Mouse (Mus musculus) embryo, embryonic 10.5 days (tissue): ENCODE measurements around the gene Snip1.
A peak's percentile ranks its signal among the peaks of the same experiment; 100 is the strongest.

Experiments
- DNase-seq: peaks from one replicate; pipeline ENCODE4 v3.0.0-alpha.2; 2015; ENCODE audit warnings: low spot score

The Snip1 gene

DNA sequence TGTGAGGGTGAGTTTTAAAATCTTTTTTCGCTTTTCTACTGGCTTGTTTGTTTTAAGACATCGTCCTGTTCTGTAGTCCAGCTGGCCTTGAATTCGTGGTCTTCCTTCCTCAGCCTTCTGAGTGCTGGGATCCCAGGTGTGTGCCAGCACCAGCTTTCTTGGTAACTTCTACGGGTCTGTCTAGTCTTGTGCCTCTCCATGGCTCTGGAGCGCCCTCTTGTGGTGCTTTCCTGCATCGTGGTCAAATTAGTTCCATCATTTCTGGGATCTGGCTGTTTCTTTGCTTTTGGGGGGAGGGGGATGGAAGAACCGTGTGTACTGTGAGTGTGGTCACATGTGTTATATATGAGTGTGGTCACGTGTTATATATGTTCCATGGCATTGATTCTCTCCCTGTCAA lies 33.0 kb downstream of the Snip1 start:
- peak; percentile 91 for DNase-seq

- no peak for DNase-seq
Measured at GRCm38 (mm10) chr4:125101334-125101733, 34.9 kb downstream of the Snip1 start.

GRCm38 (mm10) chr4:125105354-125105753 lies 38.9 kb downstream of the Snip1 start:
- DNase-seq: no peak

DNA sequence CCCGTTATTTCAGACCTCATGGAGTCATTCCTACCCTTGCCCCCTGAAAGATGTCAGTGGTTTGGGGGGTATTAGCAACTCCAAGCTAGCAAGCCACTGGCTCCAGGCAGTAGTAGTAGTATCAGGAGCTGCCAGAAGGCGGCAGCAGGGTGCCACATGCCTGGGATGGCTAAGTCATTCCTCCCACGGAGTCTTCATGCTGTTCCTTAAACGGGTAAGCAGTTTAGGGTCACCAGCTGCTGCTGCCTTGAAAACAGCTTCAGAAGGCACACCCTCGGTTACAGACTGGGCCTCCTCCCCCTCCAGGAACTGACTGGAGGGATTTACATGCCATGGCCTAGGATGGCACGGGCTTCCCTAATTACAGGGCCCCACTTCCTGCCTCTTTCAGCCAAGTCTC lies 48.2 kb downstream of the Snip1 start:
- peak; percentile 86 for DNase-seq

DNA sequence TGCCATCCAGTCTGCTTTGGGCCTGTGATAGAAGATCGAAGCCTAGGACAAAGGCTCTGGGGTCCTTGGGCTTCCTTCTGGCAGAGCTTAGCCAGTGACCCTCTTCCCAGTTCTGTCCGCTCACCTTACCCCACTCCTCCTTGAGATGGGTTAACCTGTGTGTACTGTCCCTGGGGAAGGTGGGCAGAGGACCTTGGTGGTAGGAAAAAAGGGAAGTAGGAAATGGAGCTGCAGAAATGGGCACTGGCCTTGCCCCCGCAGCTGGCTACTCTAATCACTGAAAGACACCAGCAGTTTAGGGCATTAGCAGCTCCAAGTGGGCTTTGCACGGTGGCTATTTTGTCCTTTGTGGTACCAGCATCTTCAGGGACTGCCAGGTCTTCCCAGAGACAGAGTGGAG lies 48.6 kb downstream of the Snip1 start:
- no peak for DNase-seq

DNA sequence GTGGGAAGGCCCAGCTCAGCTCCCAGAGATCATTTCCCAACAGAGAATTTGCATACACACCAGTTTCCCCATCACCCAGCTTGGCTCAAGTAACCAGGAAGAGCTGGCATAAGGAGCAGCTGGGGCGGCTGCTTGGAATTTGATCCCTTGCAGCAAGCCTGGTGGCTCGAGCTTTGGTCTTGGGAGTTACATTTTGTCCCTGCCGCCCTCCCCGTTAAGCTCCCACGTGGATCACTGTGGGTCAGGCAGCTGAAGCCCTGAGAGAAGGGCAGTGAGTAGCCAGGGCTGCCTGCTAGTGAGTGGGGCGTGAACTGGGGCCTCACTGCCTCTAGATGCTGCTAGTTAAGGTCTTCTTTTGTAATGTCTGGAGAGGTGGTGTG lies 49.2 kb downstream of the Snip1 start:
- no peak for DNase-seq

DNA sequence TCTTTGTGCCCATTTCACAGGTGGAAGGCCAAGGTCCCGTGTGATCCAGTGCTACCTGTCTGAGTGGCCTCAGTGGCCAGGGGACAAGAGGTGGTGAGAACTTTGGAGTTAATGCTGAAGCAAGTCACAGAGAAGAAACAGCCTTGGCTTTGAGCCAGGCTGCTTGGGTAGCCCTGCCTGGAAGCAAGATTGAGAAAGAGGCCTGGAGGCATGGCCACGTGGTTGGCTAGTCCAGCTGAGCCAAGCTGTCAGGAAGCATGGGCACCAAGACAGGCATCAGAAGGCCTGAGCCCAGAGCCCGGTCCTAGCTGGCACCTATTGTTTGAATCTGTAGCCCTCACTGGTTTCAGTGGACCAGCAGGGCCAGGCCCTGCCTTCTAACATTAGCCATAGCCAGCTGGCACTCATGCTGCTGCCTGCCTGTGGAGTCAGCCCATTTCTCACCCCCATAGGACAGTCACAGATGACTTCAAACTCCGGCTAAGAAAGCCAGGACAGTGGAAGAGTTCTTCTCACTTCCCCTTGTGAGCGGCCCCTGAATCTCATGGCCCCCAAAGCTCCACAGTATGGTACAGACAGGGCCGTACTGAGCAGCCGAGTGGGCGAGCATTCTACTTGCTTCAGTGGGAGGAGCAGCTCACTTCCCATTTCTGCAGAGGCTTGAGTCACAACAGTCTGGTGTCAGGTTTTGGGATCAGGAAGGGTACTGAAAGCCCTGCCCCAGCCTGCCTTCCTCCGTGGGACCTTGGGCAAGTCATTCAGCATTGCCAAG lies 49.8 kb downstream of the Snip1 start:
- DNase-seq: no peak

GRCm38 (mm10) chr4:125116929-125117328 lies 50.5 kb downstream of the Snip1 start:
- DNase-seq: no peak

DNA sequence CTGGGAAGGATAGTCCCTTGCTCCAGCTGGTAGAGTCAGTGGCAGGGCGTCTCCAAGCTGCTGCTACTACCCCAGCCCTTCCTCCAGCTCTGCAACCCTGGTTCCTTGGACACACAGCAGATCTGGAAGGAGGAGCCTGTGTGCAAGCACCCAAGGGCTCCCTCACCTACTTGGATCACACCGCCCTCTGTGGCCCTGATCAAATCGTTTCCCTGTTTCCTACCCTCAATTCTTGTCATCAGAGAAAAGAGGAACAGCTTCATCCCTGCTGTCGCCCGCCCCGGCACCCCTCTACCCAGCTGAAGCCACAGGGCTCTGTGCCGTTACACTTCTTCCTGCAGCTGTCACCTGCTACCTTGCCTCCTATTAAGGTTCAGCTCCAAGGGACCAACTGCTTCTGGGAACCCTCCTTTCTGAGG lies 51.4 kb downstream of the Snip1 start:
- DNase-seq: no peak

DNA sequence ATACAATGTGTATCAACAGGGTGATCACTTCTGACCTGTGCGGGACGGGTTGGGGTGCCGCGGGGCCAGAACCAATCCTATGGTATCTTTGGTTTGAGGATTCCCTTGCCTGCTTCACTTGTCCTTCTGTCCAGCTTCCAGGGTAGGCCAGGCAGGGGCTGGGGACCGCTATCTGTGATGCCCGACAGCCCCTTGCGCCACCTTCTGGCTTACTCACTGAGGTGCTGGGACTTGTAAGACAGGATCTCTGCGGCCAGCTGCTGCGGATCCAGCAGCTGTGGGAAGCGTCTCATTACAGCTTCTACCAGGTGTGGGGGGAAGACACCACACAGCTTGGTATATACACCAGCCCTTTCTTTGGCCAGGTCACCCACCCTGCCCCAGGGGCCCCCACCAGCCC lies 52.6 kb downstream of the Snip1 start:
- peak; percentile 72 for DNase-seq

- DNase-seq: no peak
Measured at GRCm38 (mm10) chr4:125119721-125120120, 53.2 kb downstream of the Snip1 start.

DNA sequence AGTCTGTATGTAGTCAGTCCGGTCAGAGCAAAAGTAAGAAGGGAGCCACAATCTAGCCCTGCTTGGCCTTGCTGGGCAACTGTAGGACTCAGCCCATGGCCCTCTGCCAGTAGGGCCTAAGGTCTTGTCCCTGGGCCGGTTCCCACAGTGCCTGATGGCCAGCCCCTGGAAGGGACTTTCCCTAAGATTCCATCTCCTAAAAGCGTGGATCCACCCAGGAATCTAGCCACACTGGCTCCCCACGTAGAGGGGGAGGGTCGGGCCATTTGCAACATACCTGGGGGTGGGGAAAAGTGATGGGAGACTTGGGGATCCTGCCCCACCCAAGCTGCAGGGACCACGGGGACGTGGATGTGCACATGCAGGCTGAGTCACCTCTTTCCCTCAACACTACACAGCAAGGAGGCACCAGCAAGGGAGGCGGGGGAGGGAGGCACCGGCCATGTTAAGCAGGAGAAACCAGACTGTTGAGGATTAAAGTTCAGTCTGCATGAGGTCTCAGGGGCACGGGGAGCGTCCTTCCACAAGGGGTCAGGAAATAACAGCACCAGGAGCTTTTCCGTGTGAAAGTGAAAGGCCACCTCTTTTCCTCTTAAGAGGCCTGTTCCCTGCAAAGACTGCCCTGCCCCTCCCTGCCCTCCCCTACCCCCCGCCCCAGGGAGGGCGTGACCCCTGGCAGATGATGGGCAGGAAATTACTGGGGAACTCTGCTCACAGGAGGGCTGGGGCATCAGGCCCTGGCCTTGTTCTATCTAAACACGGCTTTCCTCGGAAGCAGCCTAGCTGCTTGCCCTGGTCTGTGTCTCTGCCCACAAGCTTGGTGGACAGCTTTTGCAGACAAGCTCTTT lies 56.2 kb downstream of the Snip1 start:
- peak; percentile 40 for DNase-seq

DNA sequence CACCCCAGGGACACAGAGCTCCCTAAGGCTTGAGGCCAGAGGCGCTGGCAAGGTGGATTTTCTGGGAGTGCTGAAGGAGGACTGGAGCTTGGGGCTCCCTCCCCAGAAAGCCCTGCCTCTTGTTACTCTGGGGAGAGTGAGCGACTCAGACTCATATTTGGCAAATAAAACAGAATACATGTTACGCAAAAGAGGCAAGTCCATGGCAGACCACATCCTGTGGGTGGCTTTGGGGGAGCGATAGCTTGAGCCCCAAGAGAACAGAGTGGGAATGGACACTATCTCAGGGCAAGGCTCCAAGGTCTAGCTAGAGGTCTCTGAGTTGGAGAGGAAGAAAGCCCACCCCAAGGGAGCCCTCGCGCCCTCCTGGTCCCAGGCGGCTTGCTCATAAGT lies 56.8 kb downstream of the Snip1 start:
- no peak for DNase-seq
